Mouse (Mus musculus): Measurements from ENCODE around the gene Per1.

DNA sequence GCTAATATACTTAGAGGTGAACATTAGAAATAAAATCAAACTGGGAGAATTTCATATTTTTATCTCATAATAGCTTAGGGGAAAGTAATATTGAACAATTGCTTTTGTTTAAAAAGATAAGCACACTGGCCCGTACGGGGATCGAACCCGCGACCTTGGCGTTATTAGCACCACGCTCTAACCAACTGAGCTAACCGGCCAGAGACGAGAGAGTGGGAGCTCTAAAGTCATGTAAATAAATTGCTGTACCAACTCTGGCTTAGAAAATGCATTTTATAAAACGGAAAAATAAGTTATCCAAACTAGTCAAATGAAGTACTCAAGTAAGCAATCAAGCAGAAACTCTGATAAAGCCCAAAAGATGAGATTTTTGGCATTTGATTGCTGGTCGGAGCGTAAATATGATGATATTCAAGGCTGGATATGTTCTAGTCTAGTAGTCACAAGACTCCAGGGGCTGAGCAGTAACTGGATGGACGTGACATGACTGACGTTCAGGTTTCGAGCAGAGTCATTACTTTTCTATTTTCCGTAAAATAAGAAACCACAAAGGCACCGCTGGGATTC is 32.7 kb upstream of the Per1 start:
- TF ChIP-seq MYOG (IDR thresholded peaks at IDR 0.05; ENCODE audit: control insufficient read depth, extremely low read depth, insufficient read length) (no peak), CTCF (IDR thresholded peaks at IDR 0.05; ENCODE audit: control insufficient read depth, insufficient read depth, insufficient read length) (no peak), USF1 (IDR thresholded peaks at IDR 0.05; ENCODE audit: low read depth) (no peak), MAX (IDR thresholded peaks at IDR 0.05) (no peak), MYOD1 (IDR thresholded peaks at IDR 0.05; ENCODE audit: control insufficient read depth, insufficient read length, low read depth) (no peak)

All from C2C12 (cell line).